Mouse (Mus musculus) intestine, embryonic 14.5 days (tissue): ENCODE results near the gene Krt82. TPM values are rescaled to one million over a fixed set of nuclear protein-coding genes. Genes with fewer than 3 reads are reported as not detected.

ENCODE experiments used
- ATAC-seq: fragments of 200-750 bp; cut with Nextera tagmentation; replicated peaks from 2 replicates; pipeline ENCODE4 v1.8.0; 2017; ENCODE audit warnings: low read depth, moderate number of reproducible peaks, moderate TSS enrichment, moderate library complexity; ENCODE audit not compliant: low FRiP score, low TSS enrichment
- DNase-seq: peaks from one replicate; pipeline ENCODE4 v3.0.0-alpha.2; 2018; ENCODE audit warnings: low spot score
- H3K27ac ChIP-seq: fragments of 300-500 bp; sonication (generic); 2 replicates; pipeline ENCODE4 v1.5.1; 2014; ENCODE audit warnings: low read depth, mild to moderate bottlenecking, control low read depth
- H3K27me3 ChIP-seq: fragments of 300-500 bp; sonication (generic); replicated peaks from 2 replicates; pipeline ENCODE4 v1.6.1; 2014; ENCODE audit warnings: low read length, control low read depth; ENCODE audit not compliant: control insufficient read depth, insufficient read depth
- H3K36me3 ChIP-seq: fragments of 300-500 bp; sonication (generic); 2 replicates; pipeline ENCODE4 v1.6.1; 2014; ENCODE audit warnings: low read length, control low read depth; ENCODE audit not compliant: control insufficient read depth, insufficient read depth
- H3K4me1 ChIP-seq: fragments of 300-500 bp; sonication (generic); replicated peaks from 2 replicates; pipeline ENCODE4 v1.6.1; 2014; ENCODE audit warnings: low read length, control low read depth, mixed read lengths; ENCODE audit not compliant: control insufficient read depth, insufficient read depth
- H3K4me2 ChIP-seq: fragments of 300-500 bp; sonication (generic); 2 replicates; pipeline ENCODE4 v1.6.1; 2014; ENCODE audit warnings: low read length
- H3K4me3 ChIP-seq: fragments of 300-500 bp; sonication (generic); 2 replicates; pipeline ENCODE4 v1.5.1; 2014; ENCODE audit warnings: low read depth, low read length, control low read depth, mixed read lengths
- H3K9ac ChIP-seq: fragments of 300-500 bp; sonication (generic); 2 replicates; pipeline ENCODE4 v1.6.1; 2014; ENCODE audit warnings: mild to moderate bottlenecking, low read length
- H3K9me3 ChIP-seq: fragments of 300-500 bp; sonication (generic); 2 replicates; pipeline ENCODE4 v1.6.1; 2016; ENCODE audit warnings: low read length, control low read depth; ENCODE audit not compliant: control insufficient read depth
- WGBS: fragments of 180-500 bp; shearing (Covaris S2); extraction: QIAGEN DNeasy Blood & Tissue Kit; methylation state at CpG from one replicate; pipeline ENCODE4 v1.1.7; 2014; 5-methylcytosine and 5-hydroxymethylcytosine counted together
- polyA plus RNA-seq: library from polyadenylated mRNA; unstranded; fragments of >200 nt; fragmentation: Nextera tagmentation; extraction: Ambion mirVana; gene quantifications from 2 replicates; pipeline ENCODE4 v1.2.1, GENCODE M21; 2014

Gene Krt82
- polyA plus RNA-seq, 1 experiment from 2014 or later, result not detected

- Histone ChIP-seq H3K36me3 (no peaks in the 10 kb centered on the region), H3K27me3 (no peaks in the 10 kb centered on the region), H3K4me1 (no peaks in the 10 kb centered on the region), H3K27ac (no peak within 1 kb of the TSS), H3K9me3 (no peaks in the 10 kb centered on the region), H3K4me3 (no peak within 1 kb of the TSS), H3K4me2 (no peak within 1 kb of the TSS), H3K9ac (no peak within 1 kb of the TSS)
- 73% methylated on average over 5 of the region's 5 CpGs for WGBS
- DNase-seq (no peak), ATAC-seq (no peak)
Observed at GRCm38 (mm10) chr15:101562850-101563249, 12.4 kb upstream of the Krt82 start, which contains the start of gene Krt90. Gene Krt90, minus strand, starts transcription at chr15:101562950.

GRCm38 (mm10) chr15:101558034-101558646 lies 7.7 kb upstream of the Krt82 start:
- WGBS, result 17% methylated on average over 7 of the region's 7 CpGs
- DNase-seq, result no peak
- Histone ChIP-seq H3K4me3 (no peak overlapping the region), H3K9ac (no peak overlapping the region), H3K27me3 (no peaks in the 10 kb centered on the region), H3K27ac (no peak overlapping the region), H3K9me3 (no peaks in the 10 kb centered on the region), H3K4me2 (no peak overlapping the region), H3K4me1 (no peaks in the 10 kb centered on the region), H3K36me3 (no peaks in the 10 kb centered on the region)
- no peak for ATAC-seq

DNA sequence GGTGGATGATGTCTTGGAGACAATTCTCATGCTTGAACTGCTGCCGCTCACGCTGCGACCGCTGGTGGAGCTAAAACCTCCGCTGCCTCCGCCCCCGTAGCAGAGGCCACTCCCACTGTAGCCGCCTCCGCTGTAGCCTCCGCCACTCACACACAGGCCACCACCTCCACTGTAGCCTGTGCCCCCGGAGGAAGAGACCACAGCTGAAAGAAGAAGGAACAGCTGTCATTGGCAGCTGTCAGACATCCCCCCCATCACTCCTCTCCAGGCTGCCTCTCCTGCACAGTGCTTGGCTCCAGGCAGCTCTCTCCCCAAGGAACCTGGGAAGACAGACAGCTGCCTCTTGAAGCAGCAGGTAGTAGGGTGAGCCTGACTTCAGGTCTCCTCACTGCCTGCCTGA lies 2.7 kb upstream of the Krt82 start:
- H3K9me3 ChIP-seq, result no peaks in the 10 kb centered on the region
- WGBS, result under 1% methylated on average over 11 of the region's 11 CpGs
- peaks cover 7% of the 10 kb centered on the region; the same call in 1 of the 2 replicates for H3K4me1 ChIP-seq
- ATAC-seq (0 out of 2 replicates have a peak, but pooled peaks have one; percentile 23), DNase-seq (peak; percentile 68)
- no peaks in the 10 kb centered on the region for H3K27me3 ChIP-seq
- H3K4me3 ChIP-seq, result no peak overlapping the region
- peak overlapping the region; percentile 32 for H3K4me2 ChIP-seq
- no peak overlapping the region for H3K9ac ChIP-seq
- no peaks in the 10 kb centered on the region for H3K36me3 ChIP-seq
- no peak overlapping the region for H3K27ac ChIP-seq

GRCm38 (mm10) chr15:101552188-101552587 lies 1.7 kb upstream of the Krt82 start:
- Histone ChIP-seq H3K4me2 (no peak overlapping the region), H3K27ac (no peak overlapping the region), H3K9ac (no peak overlapping the region), H3K27me3 (no peaks in the 10 kb centered on the region), H3K4me3 (no peak overlapping the region), H3K9me3 (no peaks in the 10 kb centered on the region), H3K36me3 (no peaks in the 10 kb centered on the region), H3K4me1 (peaks cover 7% of the 10 kb centered on the region; the same call in 1 of the 2 replicates)
- WGBS, result 78% methylated on average over 8 of the region's 8 CpGs
- ATAC-seq, result no peak
- no peak for DNase-seq

DNA sequence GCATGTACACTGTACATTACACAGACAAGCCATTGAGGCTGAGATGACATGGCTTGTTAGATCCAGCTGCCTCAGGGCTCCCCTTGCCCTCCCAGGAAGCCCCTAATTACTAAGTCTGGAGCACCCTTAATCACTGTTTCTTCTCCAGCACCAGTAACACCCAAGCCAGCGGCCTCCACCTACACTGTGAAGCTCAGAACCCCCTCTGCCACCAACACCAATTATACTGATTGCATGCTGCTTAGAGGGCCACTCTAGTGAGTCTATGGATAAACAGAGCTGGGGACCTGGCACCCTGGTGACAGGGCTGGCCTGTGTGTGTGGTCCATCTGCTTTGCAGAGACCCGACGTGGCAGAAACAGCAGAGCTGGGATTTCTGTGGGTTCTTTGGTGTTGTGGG lies 6.0 kb downstream of the Krt82 start:
- Histone ChIP-seq H3K9ac (no peak overlapping the region), H3K36me3 (no peaks in the 10 kb centered on the region), H3K4me2 (no peak overlapping the region), H3K27me3 (no peaks in the 10 kb centered on the region), H3K9me3 (no peaks in the 10 kb centered on the region), H3K4me1 (no peaks in the 10 kb centered on the region), H3K27ac (no peak overlapping the region), H3K4me3 (no peak overlapping the region)
- ATAC-seq (no peak), DNase-seq (no peak)
- 63% methylated on average over 3 of the region's 3 CpGs for WGBS

DNA sequence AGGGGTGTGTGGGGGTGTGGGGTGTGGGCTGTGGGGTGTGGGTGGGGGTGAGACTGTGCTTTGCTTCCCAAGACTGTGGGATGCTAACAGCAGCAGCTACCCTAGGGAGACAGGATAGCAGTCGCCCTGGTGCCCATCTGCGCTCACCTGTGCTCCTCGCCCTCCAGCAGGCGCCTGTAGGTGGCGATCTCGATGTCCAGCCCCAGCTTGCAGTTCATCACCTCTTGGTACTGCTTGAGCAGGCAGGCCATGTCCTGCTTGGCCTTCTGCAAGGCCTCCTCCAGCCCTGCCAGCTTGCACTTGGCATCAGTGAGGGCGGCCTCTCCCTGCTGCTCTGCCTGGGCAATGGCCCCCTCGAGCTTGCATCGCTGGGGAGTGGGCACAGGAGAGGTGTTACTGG lies 7.9 kb downstream of the Krt82 start:
- no peak for DNase-seq
- Histone ChIP-seq H3K9ac (no peak overlapping the region), H3K4me3 (no peak overlapping the region), H3K27ac (no peak overlapping the region), H3K36me3 (no peaks in the 10 kb centered on the region), H3K4me2 (no peak overlapping the region), H3K27me3 (no peaks in the 10 kb centered on the region), H3K4me1 (no peaks in the 10 kb centered on the region), H3K9me3 (no peaks in the 10 kb centered on the region)
- 54% methylated on average over 9 of the region's 9 CpGs for WGBS
- ATAC-seq, result peak; percentile 43; the same call in 1 of the 2 replicates

- ATAC-seq, result no peak
- DNase-seq, result no peak
Observed at GRCm38 (mm10) chr15:101538580-101538900, 11.9 kb downstream of the Krt82 start.

DNA sequence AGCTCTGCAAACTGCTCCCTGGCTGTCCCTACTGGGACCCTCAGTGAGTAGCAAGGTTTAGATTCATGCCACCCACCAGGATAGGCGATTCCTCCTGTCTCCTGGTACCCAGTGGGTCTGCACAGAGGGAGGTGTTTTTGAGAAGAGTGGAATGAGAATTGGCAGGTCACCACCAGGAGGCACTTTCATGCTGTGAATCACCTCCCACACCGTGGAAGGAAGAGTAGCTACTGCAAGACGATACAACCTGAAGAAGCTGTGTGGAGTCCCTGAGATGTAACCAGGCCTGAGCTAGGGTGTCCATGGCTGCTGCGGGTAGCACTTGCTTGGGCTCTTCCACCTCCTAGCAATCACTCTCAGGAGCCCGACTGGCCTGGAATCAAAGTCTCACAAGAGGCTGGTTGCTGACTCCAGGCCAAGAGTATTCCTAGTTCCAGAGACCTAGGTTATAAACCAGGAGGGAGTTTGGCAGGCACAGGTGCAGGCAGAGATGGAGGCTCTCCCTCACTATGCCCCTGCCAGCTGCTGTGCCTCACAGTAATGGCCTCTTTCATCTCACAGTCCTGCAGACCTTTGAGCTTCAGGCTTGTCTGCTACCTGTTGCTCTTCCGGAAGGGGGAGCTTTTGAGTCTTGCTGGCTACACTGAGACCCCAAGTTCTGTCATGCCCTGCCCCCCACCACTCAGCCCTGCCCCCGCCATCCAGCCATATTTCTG lies 12.4 kb downstream of the Krt82 start:
- H3K27me3 ChIP-seq, result no peaks in the 10 kb centered on the region
- no peak overlapping the region for H3K4me2 ChIP-seq
- WGBS, result 39% methylated on average over 7 of the region's 7 CpGs
- H3K27ac ChIP-seq, result no peak overlapping the region; the same call in 1 of the 2 replicates
- DNase-seq (no peak), ATAC-seq (no peak)
- no peak overlapping the region for H3K4me3 ChIP-seq
- H3K9me3 ChIP-seq, result no peaks in the 10 kb centered on the region
- H3K4me1 ChIP-seq, result no peaks in the 10 kb centered on the region
- H3K36me3 ChIP-seq, result no peaks in the 10 kb centered on the region
- H3K9ac ChIP-seq, result no peak overlapping the region

More at GRCm38 (mm10) chr15:101538580-101538900, 11.9 kb downstream of the Krt82 start:
- H3K27ac ChIP-seq, result no peak overlapping the region
- no peaks in the 10 kb centered on the region for H3K9me3 ChIP-seq
- H3K4me1 ChIP-seq, result no peaks in the 10 kb centered on the region
- H3K36me3 ChIP-seq, result no peaks in the 10 kb centered on the region
- no peak overlapping the region for H3K9ac ChIP-seq
- H3K27me3 ChIP-seq, result no peaks in the 10 kb centered on the region
- WGBS, result 45% methylated on average over 4 of the region's 4 CpGs
- H3K4me2 ChIP-seq, result no peak overlapping the region
- H3K4me3 ChIP-seq, result no peak overlapping the region
